Mouse (Mus musculus): ENCODE results near the gene Timm8a2. TPM values are rescaled to one million over a fixed set of nuclear protein-coding genes. Genes with fewer than 3 reads are reported as not detected.
"Not testable (repeated sequence)": the region's sequence is repeated elsewhere in the genome, so short reads cannot be mapped to it uniquely, and the experiment has no call there.

Gene Timm8a2
- polyA plus RNA-seq, 1 experiment from 2014 or later: not detected

DNA sequence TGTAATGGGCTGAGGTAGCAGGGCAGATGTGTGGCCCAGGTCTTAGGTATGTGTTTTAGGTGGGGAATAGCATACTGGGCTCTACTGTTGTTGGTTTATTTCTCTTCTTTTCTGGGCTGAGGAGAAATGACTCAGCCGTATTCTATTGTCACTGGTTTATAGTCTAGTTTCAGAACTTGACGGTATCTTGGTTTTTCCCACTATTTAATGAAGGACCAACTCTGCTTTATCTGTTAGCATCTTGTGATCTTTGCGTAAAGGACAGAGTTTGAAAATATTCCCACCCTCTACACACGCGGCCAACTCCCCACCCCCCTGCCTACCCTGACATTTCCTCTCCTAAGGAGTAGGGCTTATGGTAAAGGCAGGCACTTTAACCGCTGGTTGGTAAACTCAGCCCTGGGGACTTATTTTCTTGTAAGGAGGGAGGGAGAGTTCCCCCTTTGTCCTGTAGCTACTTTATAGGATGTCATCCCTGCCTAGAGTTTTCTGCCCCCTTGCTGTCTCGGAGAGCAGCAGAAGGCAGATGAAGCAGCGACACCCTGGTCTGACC lies 7.7 kb downstream of the Timm8a2 start:
- 0 out of 2 replicates have a peak, but pooled peaks cover 6% of the 10 kb centered on the region for H3K27me3 ChIP-seq (ENCODE audit: insufficient read depth, poor library complexity, severe bottlenecking)
- no peak for DNase-seq (ENCODE audit: low spot score)
- WGBS: 77% methylated on average over 8 of the region's 8 CpGs

DNA sequence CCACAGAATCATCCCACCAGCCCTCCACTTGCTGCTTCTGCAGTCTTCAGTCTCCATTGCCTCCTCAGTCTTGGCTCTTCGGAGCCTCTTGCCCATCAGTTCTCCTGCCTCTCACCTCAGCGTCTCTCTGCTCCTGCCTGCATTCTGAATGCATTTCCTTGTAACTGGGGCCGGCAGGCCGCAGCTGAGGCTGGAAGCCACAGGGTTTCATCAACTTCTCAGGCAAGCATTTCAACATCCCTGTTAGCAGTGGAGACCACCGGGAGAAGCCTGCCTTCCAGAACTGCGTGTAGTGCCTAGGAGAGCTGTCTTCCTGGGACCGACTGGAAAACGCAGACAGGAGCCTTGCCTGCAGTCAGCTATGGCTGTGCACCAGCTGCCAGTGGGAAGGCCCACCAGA lies 13.3 kb downstream of the Timm8a2 start:
- Histone ChIP-seq H3K27me3 (ENCODE audit: insufficient read depth, poor library complexity, severe bottlenecking) (no peaks in the 10 kb centered on the region), H3K4me3 (no peak overlapping the region), H3K36me3 (no peaks in the 10 kb centered on the region), H3K4me1 (peaks cover 3% of the 10 kb centered on the region; the same call in 1 of the 2 replicates), H3K9me3 (0 out of 2 replicates have a peak, but pooled peaks cover 2% of the 10 kb centered on the region), H3K27ac (no peak overlapping the region)
- WGBS: 86% methylated on average over 8 of the region's 8 CpGs
- DNase-seq (ENCODE audit: low spot score): no peak

More for the DNA sequence above, 7.7 kb downstream of the Timm8a2 start:
- H3K4me1 ChIP-seq: no peaks in the 10 kb centered on the region
- no peak overlapping the region for H3K4me3 ChIP-seq
- H3K27ac ChIP-seq: no peak overlapping the region
- H3K9me3 ChIP-seq: peaks cover 2% of the 10 kb centered on the region; the same call in 1 of the 2 replicates
- H3K36me3 ChIP-seq: no peaks in the 10 kb centered on the region

DNA sequence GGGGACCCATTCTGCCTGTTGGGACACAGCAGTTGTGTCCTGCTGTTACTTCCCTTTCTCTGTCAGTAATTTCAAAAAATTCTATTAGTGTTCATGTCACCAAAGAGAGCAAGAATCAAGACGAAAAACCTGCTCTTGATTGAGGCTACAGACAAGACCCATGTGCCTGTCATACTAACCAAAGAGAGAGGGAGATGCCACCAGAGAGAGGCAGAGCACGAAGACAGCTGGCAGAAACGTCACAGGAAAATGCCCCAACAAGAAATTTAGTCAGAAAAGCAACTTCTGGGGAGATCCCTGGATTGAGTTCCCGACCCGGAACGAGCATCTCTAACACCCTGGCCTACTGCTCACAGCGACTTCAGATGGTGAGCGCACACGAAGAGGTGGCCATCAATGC lies 14.3 kb downstream of the Timm8a2 start:
- H3K4me3 ChIP-seq: no peak overlapping the region
- WGBS: 87% methylated on average over 9 of the region's 9 CpGs

DNA sequence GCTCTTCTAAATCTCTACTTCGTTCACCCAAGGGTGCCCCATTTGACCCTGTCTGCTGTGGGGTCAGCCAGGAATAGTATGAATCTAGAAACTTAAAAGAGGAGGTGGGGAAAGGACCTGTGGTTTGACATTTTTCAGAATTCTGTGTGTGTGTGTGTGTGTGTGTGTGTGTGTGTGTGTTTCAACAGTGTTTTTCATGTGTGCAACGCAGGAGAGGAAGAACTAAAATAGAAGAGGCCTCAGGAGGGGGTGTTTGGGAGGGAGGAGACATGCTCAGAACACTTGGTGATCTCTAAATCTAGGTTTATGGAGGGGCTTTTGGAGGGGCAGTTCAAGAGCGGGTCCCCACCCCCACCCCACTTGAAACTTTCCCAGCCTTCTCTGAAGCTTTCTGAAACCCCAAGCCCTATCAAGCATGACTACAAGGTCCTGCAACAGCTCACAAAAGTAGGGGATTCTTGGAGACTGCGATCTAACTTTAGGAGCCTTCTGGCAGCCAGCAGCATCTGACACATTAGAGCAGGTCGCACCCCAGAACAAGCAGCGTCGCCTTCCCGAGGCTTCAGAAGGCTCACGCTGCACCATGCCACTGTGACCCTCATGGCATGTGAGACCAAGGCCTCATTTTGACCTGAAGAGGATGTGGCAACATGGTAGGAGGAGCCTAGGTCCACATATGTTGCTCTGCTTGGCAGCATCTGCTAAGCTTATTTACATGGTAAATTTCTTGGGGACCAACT lies 18.6 kb downstream of the Timm8a2 start:
- no peaks in the 10 kb centered on the region for H3K36me3 ChIP-seq
- peaks cover 14% of the 10 kb centered on the region for H3K4me1 ChIP-seq
- no peak overlapping the region for H3K4me3 ChIP-seq
- DNase-seq (ENCODE audit: low spot score): no peak
- no peaks in the 10 kb centered on the region for H3K9me3 ChIP-seq
- peaks cover 18% of the 10 kb centered on the region for H3K27me3 ChIP-seq (ENCODE audit: insufficient read depth, poor library complexity, severe bottlenecking)
- 71% methylated on average over 9 of the region's 9 CpGs for WGBS
- no peak overlapping the region; the same call in 1 of the 2 replicates for H3K27ac ChIP-seq

More for the DNA sequence above, 14.3 kb downstream of the Timm8a2 start:
- H3K27ac ChIP-seq: no peak overlapping the region
- no peaks in the 10 kb centered on the region for H3K36me3 ChIP-seq
- no peaks in the 10 kb centered on the region for H3K27me3 ChIP-seq (ENCODE audit: insufficient read depth, poor library complexity, severe bottlenecking)
- H3K4me1 ChIP-seq: peaks cover 8% of the 10 kb centered on the region
- 0 out of 2 replicates have a peak, but pooled peaks cover 2% of the 10 kb centered on the region for H3K9me3 ChIP-seq
- DNase-seq (ENCODE audit: low spot score): no peak

DNA sequence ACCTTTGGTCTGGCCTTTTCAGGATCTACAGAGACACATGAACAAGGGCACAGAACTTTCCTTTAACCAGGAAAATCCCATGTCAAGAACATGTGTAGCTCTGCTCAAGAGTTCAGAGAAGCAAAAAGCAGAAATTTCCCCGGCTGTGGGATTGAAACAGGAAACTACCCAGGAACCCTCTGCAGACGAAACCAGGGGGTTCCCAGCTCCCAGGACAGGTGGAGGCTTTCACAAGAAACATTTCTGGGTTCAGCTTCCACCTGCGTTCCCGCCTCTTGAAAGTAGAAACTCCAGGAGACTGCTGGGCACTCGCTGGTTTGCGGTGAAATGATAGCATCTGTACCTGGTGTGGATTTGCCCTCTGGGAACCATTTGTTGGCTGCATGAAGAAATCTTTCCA lies 22.4 kb downstream of the Timm8a2 start:
- Histone ChIP-seq H3K9me3 (no peaks in the 10 kb centered on the region), H3K4me3 (no peak overlapping the region), H3K27me3 (ENCODE audit: insufficient read depth, poor library complexity, severe bottlenecking) (peaks cover 28% of the 10 kb centered on the region), H3K36me3 (no peaks in the 10 kb centered on the region), H3K4me1 (peaks cover 23% of the 10 kb centered on the region), H3K27ac (no peak overlapping the region)
- DNase-seq (ENCODE audit: low spot score): no peak
- 79% methylated on average over 6 of the region's 6 CpGs for WGBS

DNA sequence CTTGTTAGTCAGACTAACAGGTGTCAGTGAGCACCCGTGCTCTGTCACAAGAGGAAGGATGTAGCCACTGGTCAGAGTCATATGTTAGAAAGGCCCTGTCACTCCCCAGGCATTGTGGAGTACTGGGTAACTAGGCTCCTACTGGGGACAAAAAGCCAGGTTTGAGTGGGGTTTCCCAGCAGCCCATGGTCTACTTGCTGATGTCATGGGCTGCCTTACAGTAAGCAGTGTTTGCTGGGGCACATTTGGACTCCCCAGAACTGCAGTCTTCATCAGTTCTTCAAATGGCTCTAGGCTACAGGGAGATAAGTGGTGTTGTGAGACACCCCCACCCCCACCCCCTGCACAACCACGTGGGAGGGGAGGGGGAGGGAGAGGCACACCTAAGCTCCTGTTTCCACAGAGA lies 23.5 kb downstream of the Timm8a2 start:
- H3K9me3 ChIP-seq: no peaks in the 10 kb centered on the region
- WGBS: 23% methylated on average over 2 of the region's 2 CpGs
- no peak overlapping the region for H3K4me3 ChIP-seq
- no peak overlapping the region for H3K27ac ChIP-seq
- no peaks in the 10 kb centered on the region for H3K36me3 ChIP-seq
- DNase-seq (ENCODE audit: low spot score): no peak
- peaks cover 31% of the 10 kb centered on the region for H3K27me3 ChIP-seq (ENCODE audit: insufficient read depth, poor library complexity, severe bottlenecking)
- peaks cover 19% of the 10 kb centered on the region for H3K4me1 ChIP-seq

DNA sequence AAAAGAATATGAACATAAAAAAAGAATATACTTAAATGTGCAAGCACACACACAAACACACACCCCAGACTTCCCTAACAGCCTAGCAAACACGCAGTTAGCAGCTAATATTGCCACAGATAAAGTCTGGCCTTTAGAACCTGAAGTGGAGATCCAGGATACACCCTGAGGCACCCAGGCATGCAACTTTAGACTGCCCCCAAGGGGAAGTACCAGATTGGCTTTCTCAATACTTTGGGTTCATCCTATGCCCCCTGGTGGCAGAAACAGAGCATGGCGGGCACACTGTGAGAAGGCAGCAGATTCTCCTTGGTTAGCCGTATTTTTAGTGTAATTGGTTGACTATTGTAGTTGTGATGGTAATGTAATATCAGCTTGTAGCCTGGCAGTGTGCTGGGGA lies 26.2 kb downstream of the Timm8a2 start:
- Histone ChIP-seq H3K4me3 (no peak overlapping the region), H3K27ac (no peak overlapping the region), H3K4me1 (peaks cover 12% of the 10 kb centered on the region; the same call in 1 of the 2 replicates), H3K36me3 (no peaks in the 10 kb centered on the region), H3K27me3 (ENCODE audit: insufficient read depth, poor library complexity, severe bottlenecking) (peaks cover 57% of the 10 kb centered on the region), H3K9me3 (no peaks in the 10 kb centered on the region)
- peak; percentile 81 for DNase-seq (ENCODE audit: low spot score)
- WGBS: 11% methylated on average over 3 of the region's 3 CpGs

DNA sequence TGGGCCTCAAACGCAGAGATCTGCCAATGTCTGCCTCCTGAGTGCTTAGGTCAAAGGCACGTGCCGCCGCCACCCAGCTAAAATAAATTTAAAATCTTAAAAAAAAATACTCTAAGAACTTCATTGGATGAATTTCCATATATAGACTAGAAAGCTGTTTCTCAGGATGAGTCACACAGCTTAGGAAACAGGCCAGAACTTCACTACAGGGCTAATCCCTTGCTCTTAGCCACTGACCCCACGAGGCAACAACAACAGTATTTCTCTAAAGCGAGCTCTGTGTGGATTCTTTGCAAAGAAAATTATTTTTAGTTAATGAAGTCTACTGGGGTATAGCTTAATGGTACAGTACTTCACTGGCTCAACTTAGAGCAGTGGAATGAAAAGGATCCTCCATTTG lies 26.9 kb downstream of the Timm8a2 start:
- Histone ChIP-seq H3K27me3 (ENCODE audit: insufficient read depth, poor library complexity, severe bottlenecking) (peaks cover 58% of the 10 kb centered on the region), H3K4me1 (peaks cover 12% of the 10 kb centered on the region; the same call in 1 of the 2 replicates), H3K27ac (no peak overlapping the region), H3K9me3 (no peaks in the 10 kb centered on the region), H3K36me3 (no peaks in the 10 kb centered on the region), H3K4me3 (no peak overlapping the region)
- no peak for DNase-seq (ENCODE audit: low spot score)
- WGBS: 86% methylated on average over 6 of the region's 6 CpGs

DNA sequence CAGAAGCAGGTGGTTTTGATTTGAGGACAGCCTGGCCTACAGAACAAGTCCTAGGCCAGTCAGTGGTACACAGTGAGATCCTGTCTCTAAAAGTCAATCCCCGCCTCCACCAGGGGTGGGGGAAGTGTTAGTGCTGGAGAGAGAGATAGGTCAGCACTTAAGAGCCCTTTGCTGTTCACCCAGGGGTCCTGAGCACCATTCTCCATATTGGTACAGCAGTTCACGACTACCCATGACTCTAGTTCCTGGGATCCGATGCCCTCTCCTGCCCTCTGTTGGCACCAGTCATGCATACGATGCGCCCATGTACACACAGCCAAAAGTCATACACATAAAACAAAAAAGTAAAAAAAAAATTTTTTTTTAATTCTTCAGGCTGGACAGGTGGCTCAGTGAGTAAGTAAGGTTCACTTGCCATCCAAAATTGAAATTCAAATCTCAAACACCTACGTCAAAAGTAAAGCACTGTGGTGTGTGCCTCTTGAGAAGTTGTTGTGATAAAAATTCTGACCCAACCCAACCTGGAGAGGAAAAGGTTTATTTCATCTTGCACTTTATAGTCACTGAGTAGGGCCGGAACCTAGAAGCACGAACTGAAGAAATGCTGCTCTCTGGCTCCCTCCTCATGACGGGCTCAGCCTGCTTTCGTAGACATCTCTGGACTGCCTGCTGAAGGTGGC lies 28.1 kb downstream of the Timm8a2 start:
- Histone ChIP-seq H3K9me3 (no peaks in the 10 kb centered on the region), H3K4me3 (no peak overlapping the region), H3K27me3 (ENCODE audit: insufficient read depth, poor library complexity, severe bottlenecking) (peaks cover 64% of the 10 kb centered on the region), H3K4me1 (peaks cover 12% of the 10 kb centered on the region; the same call in 1 of the 2 replicates), H3K36me3 (no peaks in the 10 kb centered on the region), H3K27ac (no peak overlapping the region)
- DNase-seq (ENCODE audit: low spot score): no peak
- 78% methylated on average over 10 of the region's 10 CpGs for WGBS

DNA sequence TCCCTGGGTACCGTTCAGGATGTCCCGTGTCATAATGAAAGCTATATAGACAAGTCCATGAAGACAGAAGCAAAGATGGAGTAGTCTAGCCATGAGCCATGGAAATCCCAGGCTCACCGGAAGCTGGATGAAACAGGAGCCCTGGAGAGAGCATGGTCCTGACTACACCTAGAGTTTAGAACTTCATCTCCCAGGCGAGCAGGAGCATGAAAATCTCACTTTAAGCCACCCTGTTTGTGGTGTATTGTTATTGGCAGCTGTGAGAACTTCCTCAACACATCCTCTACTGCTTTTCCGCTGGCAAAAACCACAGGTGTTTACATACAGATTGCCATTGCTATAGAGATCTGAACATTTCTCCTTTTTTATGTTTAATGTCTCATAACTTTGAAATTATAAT lies 29.1 kb downstream of the Timm8a2 start:
- Histone ChIP-seq H3K9me3 (no peaks in the 10 kb centered on the region), H3K27me3 (ENCODE audit: insufficient read depth, poor library complexity, severe bottlenecking) (peaks cover 57% of the 10 kb centered on the region), H3K4me1 (peaks cover 9% of the 10 kb centered on the region), H3K4me3 (no peak overlapping the region), H3K36me3 (no peaks in the 10 kb centered on the region), H3K27ac (no peak overlapping the region)
- DNase-seq (ENCODE audit: low spot score): no peak
- WGBS: 76% methylated on average over 5 of the region's 5 CpGs

DNA sequence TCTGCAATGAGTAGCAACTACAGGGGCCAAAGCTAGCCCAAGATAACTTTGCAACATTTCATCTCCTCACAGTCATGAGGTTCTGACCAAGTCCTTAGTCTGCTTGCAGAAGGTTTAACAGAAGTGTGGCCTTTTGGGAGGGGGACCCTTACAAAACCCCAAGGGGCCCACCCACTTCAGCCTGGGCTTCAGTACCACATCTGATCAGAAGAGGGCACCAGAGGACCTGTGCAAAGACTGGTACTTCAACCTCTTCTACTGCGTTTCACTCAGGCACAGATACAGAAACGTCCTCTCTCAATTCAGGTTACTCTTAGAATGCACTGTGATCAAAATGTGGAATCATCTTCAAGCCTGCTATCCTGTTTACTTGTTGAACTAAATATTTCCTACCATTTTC lies 30.0 kb downstream of the Timm8a2 start:
- Histone ChIP-seq H3K27ac (no peak overlapping the region), H3K9me3 (no peaks in the 10 kb centered on the region), H3K27me3 (ENCODE audit: insufficient read depth, poor library complexity, severe bottlenecking) (peaks cover 52% of the 10 kb centered on the region), H3K4me3 (no peak overlapping the region), H3K36me3 (no peaks in the 10 kb centered on the region), H3K4me1 (peaks cover 18% of the 10 kb centered on the region)
- no peak for DNase-seq (ENCODE audit: low spot score)
- 9% methylated on average over 2 of the region's 2 CpGs for WGBS

DNA sequence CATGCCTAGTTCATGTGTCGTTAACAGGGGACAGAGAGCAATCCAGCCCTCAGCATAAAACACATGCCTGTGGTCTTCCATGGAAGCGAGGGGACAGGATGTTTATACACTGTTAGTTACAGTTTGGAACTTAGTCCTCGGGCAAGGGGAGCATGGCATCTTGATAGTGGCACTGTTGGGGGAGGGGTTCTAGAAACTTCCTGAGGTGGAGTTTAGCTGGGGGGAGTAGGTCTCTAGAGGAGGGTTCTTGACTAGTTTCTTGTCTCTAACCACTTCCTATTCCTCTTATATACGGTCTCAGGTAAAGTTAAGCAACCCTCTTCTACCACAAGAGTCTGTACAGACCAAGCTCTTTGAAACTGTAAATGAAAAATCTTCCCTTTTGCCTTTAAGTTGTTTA lies 31.8 kb downstream of the Timm8a2 start:
- Histone ChIP-seq H3K9me3 (no peaks in the 10 kb centered on the region), H3K27ac (no peak overlapping the region), H3K36me3 (no peaks in the 10 kb centered on the region), H3K4me3 (no peak overlapping the region), H3K4me1 (peaks cover 20% of the 10 kb centered on the region), H3K27me3 (ENCODE audit: insufficient read depth, poor library complexity, severe bottlenecking) (peaks cover 67% of the 10 kb centered on the region)
- DNase-seq (ENCODE audit: low spot score): no peak
- WGBS: 67% methylated on average over 4 of the region's 4 CpGs

DNA sequence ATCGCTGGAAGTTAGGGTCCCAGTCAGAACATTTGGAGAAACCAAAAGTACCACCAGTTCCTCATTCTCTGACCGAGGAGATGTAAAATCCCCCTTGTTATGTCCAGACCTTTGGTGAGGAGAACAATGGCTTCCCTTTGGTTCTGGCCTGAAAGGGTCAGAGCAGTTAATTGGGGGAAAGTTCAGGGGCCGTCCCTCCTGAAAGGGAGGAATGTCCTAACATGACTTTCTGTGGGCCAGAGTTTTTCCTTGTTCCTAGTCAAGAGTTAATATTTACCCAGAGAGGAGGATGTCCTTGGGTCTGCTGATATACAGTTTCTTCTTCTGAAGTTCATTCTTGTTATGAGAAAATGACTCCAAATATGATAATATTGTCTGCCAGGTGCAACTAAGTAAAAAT lies 33.6 kb downstream of the Timm8a2 start:
- not testable (repeated sequence) for H3K4me3 ChIP-seq; H3K9me3 ChIP-seq; DNase-seq (ENCODE audit: low spot score); H3K36me3 ChIP-seq; H3K27ac ChIP-seq
- WGBS: 69% methylated on average over 3 of the region's 3 CpGs
- peaks cover 82% of the 10 kb centered on the region for H3K27me3 ChIP-seq (ENCODE audit: insufficient read depth, poor library complexity, severe bottlenecking)
- peaks cover 20% of the 10 kb centered on the region for H3K4me1 ChIP-seq
